Mouse (Mus musculus) R1 (cell line): ENCODE results near the gene Tff3.

Source experiments
- DNase-seq: peaks from one replicate; pipeline ENCODE4 v3.0.0-alpha.2; 2018; ENCODE audit warnings: low read depth, low spot score

The Tff3 gene

DNA sequence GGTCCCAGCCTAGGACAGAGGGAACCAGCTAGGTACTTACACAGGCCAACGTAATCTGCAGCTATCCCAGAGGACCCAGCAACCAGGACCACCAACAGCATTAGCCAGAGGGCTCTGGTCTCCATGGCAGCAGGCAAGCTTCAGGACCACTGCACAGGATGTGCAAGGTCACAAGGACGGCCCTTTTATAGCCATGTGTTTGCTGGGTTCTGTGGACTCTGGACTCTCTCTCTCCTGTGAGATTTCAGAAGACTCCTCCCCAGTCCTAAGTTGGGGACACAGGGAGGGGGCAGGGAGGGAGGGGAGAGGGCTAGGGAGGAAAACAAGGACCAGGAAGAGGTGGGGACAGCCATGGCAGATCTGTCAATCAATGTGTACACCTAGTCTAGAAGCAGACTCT lies at the start of gene Tff3:
TSS of gene Tff3 (minus strand) at position 195 of the 400 bp plus-strand sequence.
- DNase-seq = no peak

GRCm38 (mm10) chr17:31176321-31176720 lies 46.9 kb upstream of the Tff3 start:
- no peak for DNase-seq

GRCm38 (mm10) chr17:31169796-31170195 lies 40.4 kb upstream of the Tff3 start:
- DNase-seq = no peak

DNA sequence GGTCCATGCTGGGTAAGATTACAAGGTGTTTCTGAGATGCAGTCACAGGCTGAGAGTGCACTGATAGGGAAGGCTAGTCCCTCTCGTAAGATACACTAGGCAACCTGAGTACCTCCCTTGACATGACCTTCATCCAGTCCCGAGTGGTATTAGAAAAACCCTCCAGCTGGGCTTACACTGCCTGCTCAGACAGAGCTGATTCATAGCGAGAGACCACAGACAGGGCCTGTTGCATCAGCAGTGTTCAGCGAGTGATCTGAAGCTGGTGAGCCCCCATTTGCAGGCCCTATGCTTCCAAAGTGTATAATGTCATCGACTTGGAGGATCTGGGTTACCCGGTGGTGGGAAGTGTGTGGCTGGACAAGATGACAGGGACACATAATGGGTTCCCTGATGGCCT lies 35.7 kb upstream of the Tff3 start, which contains the start of gene Tff1:
TSS of gene Tff1 (minus strand) at position 151 of the 400 bp plus-strand sequence.
- DNase-seq = no peak

DNA sequence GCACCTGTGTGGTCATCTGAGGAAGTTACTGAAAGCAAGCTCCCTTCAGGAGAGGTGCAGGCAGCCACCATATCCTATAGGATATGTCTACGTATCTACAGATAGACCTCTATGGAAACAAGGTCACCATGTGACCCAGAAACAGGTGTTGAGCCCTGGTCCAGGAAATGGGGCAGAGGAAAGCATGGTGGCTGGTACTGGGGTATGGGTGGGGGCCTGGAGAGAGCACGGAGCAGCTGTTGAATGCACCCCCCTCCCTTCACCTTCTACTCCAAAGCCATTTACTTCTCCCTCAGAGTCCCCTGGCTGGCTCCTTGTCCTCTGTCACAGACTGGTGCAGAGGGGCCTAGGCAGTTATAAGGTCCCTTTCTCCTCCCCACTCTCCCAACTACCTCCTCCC lies 34.4 kb upstream of the Tff3 start:
- DNase-seq = no peak

DNA sequence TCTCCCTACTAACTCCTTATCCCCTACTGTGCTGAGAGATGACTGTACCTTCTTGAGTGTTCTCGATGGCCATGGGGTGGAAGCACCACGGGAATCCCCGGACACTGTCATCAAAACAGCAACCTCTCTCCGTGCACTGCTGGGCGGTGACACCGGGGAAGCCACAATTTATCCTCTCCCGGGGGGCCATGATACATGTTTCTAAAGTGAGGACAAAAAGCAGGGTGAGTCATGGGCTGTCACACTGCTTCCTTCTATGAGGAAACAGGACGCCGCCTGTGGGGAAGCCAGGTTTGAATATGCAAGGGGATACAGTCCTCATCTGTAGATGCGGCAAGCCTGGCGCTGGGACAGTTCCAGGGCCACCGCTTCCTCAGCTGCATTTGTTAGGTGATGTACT lies 33.2 kb upstream of the Tff3 start:
- no peak for DNase-seq

DNA sequence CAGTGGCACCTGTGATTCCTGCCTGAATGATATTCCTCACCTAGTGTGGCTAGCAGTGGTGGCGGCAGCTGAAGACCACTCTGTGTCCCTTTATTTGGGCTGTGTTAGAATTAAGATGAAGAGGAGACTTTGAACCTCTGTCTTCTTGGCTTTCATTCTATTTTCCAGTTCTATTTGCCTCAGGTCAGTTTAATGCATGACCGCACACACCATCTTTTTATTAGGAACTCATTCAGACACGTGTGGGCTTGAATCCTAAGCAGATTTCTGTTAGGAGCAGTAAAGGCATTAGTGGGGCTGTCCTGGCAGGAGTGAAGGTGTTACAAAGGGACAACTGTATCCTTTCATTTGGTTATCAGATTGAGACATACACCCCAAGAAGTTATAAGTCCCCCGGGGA lies 30.8 kb upstream of the Tff3 start:
- DNase-seq = no peak

DNA sequence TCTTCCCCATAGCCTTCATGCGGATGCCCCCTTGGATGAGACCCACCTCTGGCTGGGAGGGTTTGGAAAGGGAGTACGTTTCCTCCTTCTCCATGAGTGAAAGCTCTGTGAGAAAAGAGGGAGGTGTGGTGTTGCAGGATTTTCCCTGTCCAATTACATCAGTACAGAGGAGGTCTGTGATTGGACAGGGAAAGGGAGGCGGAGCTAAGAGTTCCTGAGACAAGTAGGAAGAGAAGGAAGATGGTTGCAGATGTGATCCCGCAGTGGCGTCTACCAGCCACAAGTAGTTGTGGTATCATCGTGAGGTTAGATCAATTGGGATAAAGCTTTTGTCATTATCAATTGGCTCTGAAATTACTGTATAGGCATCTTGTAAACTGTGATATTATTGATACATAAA lies 28.5 kb upstream of the Tff3 start:
- peak; percentile 83 for DNase-seq

GRCm38 (mm10) chr17:31153785-31154184 lies 24.3 kb upstream of the Tff3 start:
- no peak for DNase-seq

DNA sequence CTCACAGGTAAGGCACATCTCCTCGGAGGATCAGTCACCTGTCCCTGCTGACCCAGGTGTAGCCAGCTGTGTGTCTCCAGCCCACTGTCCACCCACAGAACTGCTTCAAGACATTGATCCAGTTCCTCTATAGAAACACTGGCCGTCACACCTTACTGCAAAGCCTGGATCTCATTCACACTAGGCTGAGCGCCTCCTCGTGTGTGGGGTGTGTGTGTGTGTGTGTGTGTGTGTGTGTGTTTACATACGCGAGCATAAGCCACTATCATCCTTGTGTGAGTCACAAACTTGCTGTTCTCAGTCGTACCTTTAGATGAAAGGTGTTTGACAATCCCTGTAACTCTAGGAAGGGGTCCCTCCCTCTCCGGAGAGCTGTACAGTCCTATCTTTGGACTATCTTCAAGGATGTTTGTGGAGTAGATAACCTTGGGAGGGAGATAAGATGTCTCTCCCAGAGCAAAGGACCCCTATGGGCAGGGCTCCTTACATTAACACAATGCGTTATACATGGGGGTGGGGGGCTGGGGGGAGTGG lies 23.6 kb upstream of the Tff3 start:
- DNase-seq = no peak

DNA sequence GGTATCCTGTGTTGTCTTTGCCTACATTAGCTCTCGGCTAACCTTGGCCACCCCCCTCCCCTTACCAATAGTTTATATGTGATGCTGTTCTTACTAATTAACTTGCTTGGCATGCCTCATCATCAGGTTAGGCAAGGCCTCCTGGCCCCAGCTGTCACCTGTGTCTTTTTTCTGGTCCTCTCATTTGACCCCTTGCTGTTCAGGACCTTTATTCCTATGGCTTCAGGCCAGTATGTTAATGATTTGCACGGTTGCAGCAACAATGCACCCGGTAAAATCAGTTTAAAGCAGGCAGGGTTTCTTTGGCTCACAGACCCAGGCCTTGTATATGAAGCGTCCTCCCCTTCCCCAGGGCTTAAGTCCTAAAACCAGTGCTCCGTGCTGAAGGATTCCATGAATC lies 23.1 kb upstream of the Tff3 start:
- no peak for DNase-seq

- no peak for DNase-seq
Measured at GRCm38 (mm10) chr17:31145998-31146397, 16.6 kb upstream of the Tff3 start.

DNA sequence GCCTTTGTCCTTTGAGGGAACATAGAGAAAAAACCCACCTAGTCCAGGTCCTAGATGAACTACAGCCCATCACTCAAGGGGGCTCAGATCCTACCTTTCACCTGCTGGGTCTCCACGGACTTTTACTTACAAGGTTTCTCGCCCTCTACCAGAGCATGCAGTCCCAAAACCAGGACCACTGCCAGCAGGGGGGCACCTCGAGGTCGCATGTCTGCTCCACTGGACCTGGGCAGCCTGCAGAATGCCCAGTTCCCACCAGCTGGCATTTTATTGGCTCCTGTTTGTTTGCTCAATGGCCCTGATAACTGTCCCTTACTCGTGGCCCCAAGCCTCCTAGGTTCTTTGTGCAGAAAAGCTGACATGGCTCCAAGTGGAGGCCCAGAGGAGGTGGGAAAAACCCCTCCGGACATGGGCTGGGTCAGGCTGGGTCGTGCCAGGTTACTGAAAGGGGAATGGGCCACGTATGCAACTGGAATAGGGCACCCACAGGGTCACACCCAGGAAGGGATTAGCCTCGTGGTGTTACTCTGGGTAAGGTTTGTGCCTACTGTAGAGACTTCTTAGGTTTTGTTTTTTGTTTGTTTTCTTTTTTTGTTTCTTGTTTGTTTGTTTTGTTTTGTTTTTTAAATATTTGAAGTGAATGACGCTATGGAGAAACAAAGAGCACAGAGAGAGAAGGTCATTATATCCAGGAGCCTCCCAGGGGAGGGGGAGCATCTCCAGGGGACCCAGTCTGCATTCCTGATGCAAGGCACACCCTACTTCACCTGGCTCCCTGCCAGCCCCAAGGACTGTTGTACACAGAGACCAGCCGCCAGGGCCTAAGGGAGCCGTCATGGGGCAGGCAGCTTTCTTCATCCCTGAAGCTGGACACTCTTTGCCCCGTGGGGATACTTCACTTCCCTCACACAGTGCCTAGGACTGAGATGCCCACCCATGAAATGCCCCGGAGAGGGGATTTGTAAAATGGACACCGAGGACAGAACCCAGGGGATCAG lies 14.9 kb upstream of the Tff3 start, which contains the start of gene Tff2:
TSS of gene Tff2 (minus strand) at position 243 of the 998 bp plus-strand sequence.
- peak; percentile 62 for DNase-seq

DNA sequence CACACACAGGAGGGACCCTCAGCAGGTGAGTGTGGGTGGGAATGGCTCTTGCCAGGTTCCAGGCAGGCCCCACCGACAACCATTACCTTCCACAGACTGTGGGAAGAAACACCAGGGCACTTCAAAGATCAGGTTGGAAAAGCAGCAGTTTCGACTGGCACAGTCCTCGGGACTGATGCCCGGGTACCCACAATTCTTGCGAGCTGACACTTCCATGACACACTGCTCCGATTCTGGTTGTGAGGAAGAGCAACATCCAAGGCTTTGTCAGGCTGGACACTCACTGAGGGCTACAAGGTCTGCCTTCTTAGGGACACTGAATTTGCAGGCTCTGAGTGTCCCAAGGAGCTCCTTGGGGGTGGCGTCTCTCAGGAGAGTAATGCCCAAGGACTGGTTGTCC lies 12.7 kb upstream of the Tff3 start:
- no peak for DNase-seq

GRCm38 (mm10) chr17:31138398-31138797 lies 9.0 kb upstream of the Tff3 start:
- peak; percentile 67 for DNase-seq

DNA sequence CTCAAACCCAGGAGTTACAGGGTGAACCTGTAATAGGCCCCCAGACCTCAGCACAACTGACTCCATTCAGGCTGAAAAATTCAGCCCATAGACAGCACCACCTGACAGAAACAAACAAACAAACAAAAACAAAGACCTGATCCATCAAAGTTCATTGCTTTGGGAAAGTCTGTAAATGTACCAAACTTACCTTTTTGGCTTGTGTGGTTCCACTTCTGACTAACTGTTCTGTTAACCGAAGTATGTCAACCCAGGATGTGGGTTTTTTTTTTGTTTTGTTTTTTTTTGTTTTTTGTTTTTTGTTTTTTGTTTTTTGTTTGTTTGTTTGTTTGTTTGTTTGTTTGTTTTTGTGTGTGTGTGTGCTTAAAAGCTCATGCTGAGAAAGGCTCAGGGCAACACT lies 7.4 kb upstream of the Tff3 start:
- no peak for DNase-seq

DNA sequence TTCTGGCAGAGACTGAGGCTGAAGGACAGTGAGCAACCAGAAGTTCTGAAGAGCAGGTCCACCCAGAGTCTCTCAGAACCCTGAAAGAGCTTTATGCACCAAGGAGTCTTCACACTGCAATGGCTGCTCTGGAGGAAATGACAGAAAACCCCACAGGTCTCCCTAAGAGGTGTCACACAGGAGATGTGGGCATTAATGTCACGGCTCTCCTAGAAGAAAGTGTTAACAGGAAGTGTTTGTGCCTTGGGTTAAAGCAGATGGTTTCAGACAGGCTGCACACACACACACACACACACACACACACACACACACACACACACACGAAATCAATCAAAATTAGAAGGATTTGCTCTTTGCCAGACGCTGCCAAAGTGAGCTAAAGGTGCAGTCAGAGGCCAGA lies 6.8 kb upstream of the Tff3 start:
- no peak for DNase-seq

DNA sequence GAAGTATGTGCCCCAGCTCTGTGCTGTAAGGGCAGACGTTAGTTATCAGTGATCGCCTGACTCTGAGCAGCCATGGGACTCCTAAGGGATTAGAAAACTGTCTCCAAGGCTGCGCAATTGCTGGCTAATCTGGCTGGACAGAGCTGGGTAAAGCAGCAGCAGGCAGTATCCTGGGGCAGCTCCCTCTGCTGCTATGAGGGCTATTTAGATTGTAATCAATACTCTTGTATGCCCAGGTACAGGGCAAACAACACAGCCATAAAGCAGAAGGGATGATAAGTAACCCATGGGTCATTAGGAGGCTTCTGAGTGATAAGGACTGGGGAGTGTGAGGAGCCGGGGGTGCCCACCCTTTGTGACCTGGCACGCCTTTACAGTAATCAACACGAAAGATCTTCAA lies 5.5 kb upstream of the Tff3 start:
- no peak for DNase-seq

GRCm38 (mm10) chr17:31133776-31134175 lies 4.3 kb upstream of the Tff3 start:
- DNase-seq = peak; percentile 89

- DNase-seq = no peak
Measured at GRCm38 (mm10) chr17:31131269-31131821, 1.9 kb upstream of the Tff3 start.

DNA sequence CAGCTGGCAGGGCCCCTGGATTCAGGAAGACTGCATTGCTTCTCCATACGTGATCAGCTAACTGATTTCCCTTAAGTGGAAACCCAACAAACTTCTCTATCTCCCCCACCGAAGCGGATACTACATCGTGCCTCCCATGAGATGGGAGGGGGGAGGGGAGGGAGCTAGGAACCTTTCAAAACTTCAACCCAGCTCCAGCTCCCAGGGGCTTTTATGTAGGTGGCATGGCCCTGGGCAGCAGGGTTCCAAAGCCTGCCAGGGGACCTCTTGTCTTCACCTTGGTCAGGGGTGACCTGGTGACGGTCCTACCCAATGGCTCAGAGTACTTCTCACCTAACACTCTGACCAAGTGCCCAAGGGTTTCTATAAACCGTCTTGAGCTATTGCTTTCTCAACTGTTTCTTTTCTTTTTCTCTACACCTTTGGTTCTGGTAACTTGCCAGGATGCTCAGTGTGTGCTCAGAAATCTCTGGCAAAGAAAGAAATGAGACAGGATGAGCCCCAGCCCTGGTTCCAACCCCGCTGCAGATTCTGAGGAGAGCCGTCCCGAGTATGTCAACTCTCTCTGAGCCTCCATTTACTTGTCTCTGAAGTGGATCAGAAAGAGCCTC lies 633 bp downstream of the Tff3 start:
- DNase-seq = no peak

GRCm38 (mm10) chr17:31125548-31126266 lies 3.7 kb downstream of the Tff3 start:
- DNase-seq = no peak
